10 mouse cellular contexts compared by ENCODE assay signal in the genomic region with DNA sequence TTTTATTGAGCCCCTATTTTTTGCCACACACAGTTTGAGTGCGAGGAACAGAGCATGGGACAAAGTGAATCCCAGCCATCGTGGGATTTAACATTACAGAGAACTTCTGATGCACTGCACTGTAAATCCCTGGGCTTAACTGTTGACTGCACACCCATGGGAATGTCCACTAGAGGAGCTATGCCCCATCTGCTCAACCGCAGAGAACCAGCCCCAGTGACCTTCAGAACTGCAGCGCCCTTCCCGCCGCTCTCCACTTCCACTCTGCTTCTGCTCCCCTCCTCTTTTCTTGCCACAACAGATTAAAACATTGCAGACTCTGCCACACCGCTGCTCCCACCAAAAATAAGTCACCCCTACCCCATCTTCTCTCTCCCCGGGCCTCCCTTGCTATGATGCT.
DNase-seq lines count a peak whose midpoint lies in the region; ATAC-seq and TF ChIP-seq lines count a peak whose summit lies in the region.
"Had no signal": no experiment of that assay in that cellular context is flagged by ENCODE, and none has a peak within 500 bp of the region (broad histone marks: within the 10 kb centered on the region; RNA-seq: fewer than 3 reads in every experiment).

No protein-coding gene starts in this region.

- no peaks in the 10 kb centered on the region for H3K9me3 ChIP-seq in hindbrain, embryonic 11.5 days (ENCODE audit: control insufficient read depth, low read length)
- H3K9me3 ChIP-seq: forebrain, embryonic 12.5 days; heart, embryonic 13.5 days had no signal

- 41% methylated on average over 8 of the region's 8 CpGs for WGBS in heart, adult 2 months
- 58% methylated on average over 8 of the region's 8 CpGs for WGBS in hindbrain, embryonic 11.5 days

- no peaks in the 10 kb centered on the region for H3K36me3 ChIP-seq in heart, adult 2 months (ENCODE audit: control insufficient read depth, insufficient read depth, low read length)
- H3K36me3 ChIP-seq in hindbrain, embryonic 11.5 days (ENCODE audit: control insufficient read depth, insufficient read depth, low read length) = no peaks in the 10 kb centered on the region
- H3K36me3 ChIP-seq: forebrain, embryonic 12.5 days; heart, embryonic 13.5 days had no signal

- H3K4me2 ChIP-seq in hindbrain, embryonic 11.5 days (replicated peaks; ENCODE audit: low read depth, low read length) = no peak overlapping the region
- H3K4me2 ChIP-seq: forebrain, embryonic 12.5 days; heart, embryonic 13.5 days had no signal

- no peak for ATAC-seq in hindbrain, embryonic 11.5 days (ENCODE audit: low FRiP score)

- no peak overlapping the region for H3K27ac ChIP-seq in heart, adult 2 months
- no peak overlapping the region for H3K27ac ChIP-seq in layer of hippocampus, adult 2 months
- H3K27ac ChIP-seq in hindbrain, embryonic 11.5 days (ENCODE audit: low read depth, low read length) = no peak overlapping the region
- H3K27ac ChIP-seq: forebrain, embryonic 12.5 days; heart, embryonic 13.5 days had no signal

- no peaks in the 10 kb centered on the region for H3K79me2 ChIP-seq in heart, adult 2 months (replicated peaks; ENCODE audit: control insufficient read depth, insufficient read depth, low read length)

- no peak for DNase-seq in heart, adult 2 months
- no peak for DNase-seq in heart, postnatal 14 days
- no peak for DNase-seq in layer of hippocampus, adult 2 months (ENCODE audit: low spot score in 2 of 2)
- no peak for DNase-seq in layer of hippocampus, adult 9-10 months (ENCODE audit: low spot score)
- peak; percentile 62 for DNase-seq in ES-CJ7 (ENCODE audit: low read depth, low spot score)
- peak; percentile 1 for DNase-seq in embryo, embryonic 9.5 days (ENCODE audit: extremely low spot score)
- no peak for DNase-seq in hindbrain, embryonic 11.5 days (ENCODE audit: low spot score)
- DNase-seq in frontal cortex, postnatal 36 days (ENCODE audit: low spot score in 2 of 2) = no peak

- H3K27me3 ChIP-seq in heart, adult 2 months (ENCODE audit: control insufficient read depth, insufficient read depth, low read length) = no peaks in the 10 kb centered on the region
- no peaks in the 10 kb centered on the region for H3K27me3 ChIP-seq in hindbrain, embryonic 11.5 days (ENCODE audit: control insufficient read depth, insufficient read depth, low read length)
- H3K27me3 ChIP-seq: forebrain, embryonic 12.5 days; heart, embryonic 13.5 days had no signal

- H3K4me1 ChIP-seq in heart, adult 2 months (ENCODE audit: control insufficient read depth, insufficient read depth, low read length) = no peaks in the 10 kb centered on the region
- no peaks in the 10 kb centered on the region for H3K4me1 ChIP-seq in hindbrain, embryonic 11.5 days (replicated peaks; ENCODE audit: control insufficient read depth, insufficient read depth, low read length)
- H3K4me1 ChIP-seq: forebrain, embryonic 12.5 days; heart, embryonic 13.5 days had no signal

- no peak overlapping the region for H3K9ac ChIP-seq in heart, adult 2 months (ENCODE audit: low read depth, low read length)
- no peak overlapping the region for H3K9ac ChIP-seq in hindbrain, embryonic 11.5 days (ENCODE audit: low read depth, low read length)
- H3K9ac ChIP-seq: forebrain, embryonic 12.5 days; heart, embryonic 13.5 days had no signal

- intact Hi-C loops in heart, adult 2 months (cut with DNase I) = no loop called here
- intact Hi-C loops in heart, postnatal 14 days (cut with DNase I) = no loop called here

- TF ChIP-seq EP300 in heart, adult 2 months (IDR thresholded peaks at IDR 0.05; ENCODE audit: insufficient read depth, low read depth, low read length) = no peak

- peak; percentile 19; the same call in 1 of the 2 replicates for TF ChIP-seq CTCF in heart, adult 2 months (IDR thresholded peaks at IDR 0.05)
- peak; percentile 34 for TF ChIP-seq CTCF in layer of hippocampus, adult 2 months (conservative IDR thresholded peaks at IDR 0.05)

- no peak for TF ChIP-seq POLR2A in heart, adult 2 months (IDR thresholded peaks at IDR 0.05; ENCODE audit: insufficient read depth, low read depth, low read length)

- H3K4me3 ChIP-seq in heart, adult 2 months = no peak overlapping the region
- H3K4me3 ChIP-seq in layer of hippocampus, adult 2 months = no peak overlapping the region
- no peak overlapping the region for H3K4me3 ChIP-seq in hindbrain, embryonic 11.5 days (ENCODE audit: low read depth, low read length)
- H3K4me3 ChIP-seq: forebrain, embryonic 12.5 days; heart, embryonic 13.5 days had no signal

Comparison
In these comparisons a context has a peak if more than half of its experiments do, and no peak if none do; other contexts are left out.
1. DNase-seq: peak in ES-CJ7 (single experiment) and embryo, embryonic 9.5 days (single experiment); none in heart, adult 2 months (0 of 2), heart, postnatal 14 days (0 of 2), layer of hippocampus, adult 2 months (0 of 2), layer of hippocampus, adult 9-10 months (single experiment), hindbrain, embryonic 11.5 days (single experiment) and frontal cortex, postnatal 36 days (0 of 2).